Mouse (Mus musculus): ENCODE results near the gene Ranbp17. TPM values are rescaled to one million over a fixed set of nuclear protein-coding genes. Genes with fewer than 3 reads are reported as not detected.

The Ranbp17 gene
- total and polyA plus RNA-seq, 3 experiments: 0.21 to 0.34 (median 0.34) TPM

DNA sequence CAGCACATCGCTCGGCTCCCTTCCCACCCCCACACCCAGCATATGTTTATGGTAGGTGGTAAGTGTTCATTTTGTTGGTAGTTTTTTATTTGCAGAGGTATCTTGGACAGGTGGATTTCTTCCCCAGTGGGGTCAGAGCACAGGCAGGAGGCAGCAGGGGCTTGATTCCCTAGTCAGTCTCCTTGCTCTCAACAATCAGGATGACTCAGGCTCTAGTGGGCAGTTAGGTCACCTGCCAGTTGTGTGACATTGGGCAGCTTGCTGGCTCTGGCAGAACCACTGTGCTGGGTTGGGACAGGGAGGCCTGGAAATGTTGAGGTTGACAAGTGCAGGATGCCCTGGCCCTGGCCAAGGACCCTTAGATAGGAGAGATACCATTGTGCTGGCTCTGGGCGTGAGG, 308.6 kb downstream of the Ranbp17 start:
- H3K36me3 ChIP-seq (ENCODE audit: control insufficient read depth, insufficient read depth, low read length): no peaks in the 10 kb centered on the region
- H3K27ac ChIP-seq: no peak overlapping the region
- no peak overlapping the region for H3K4me3 ChIP-seq
- TF ChIP-seq POLR2A (IDR thresholded peaks at IDR 0.05; ENCODE audit: insufficient read depth, low read depth, low read length) (no peak), CTCF (IDR thresholded peaks at IDR 0.05) (no peak), EP300 (IDR thresholded peaks at IDR 0.05; ENCODE audit: insufficient read depth, low read depth, low read length) (no peak)
- WGBS: 34% methylated on average over 3 of the region's 3 CpGs
- H3K27me3 ChIP-seq (ENCODE audit: control insufficient read depth, insufficient read depth, low read length): peaks cover 48% of the 10 kb centered on the region
- H3K9ac ChIP-seq (ENCODE audit: low read depth, low read length): no peak overlapping the region
- H3K79me2 ChIP-seq (replicated peaks; ENCODE audit: control insufficient read depth, insufficient read depth, low read length): no peaks in the 10 kb centered on the region
- DNase-seq: no peak
- no peaks in the 10 kb centered on the region for H3K4me1 ChIP-seq (ENCODE audit: control insufficient read depth, insufficient read depth, low read length)
- intact Hi-C loops (cut with DNase I): no loop called here

DNA sequence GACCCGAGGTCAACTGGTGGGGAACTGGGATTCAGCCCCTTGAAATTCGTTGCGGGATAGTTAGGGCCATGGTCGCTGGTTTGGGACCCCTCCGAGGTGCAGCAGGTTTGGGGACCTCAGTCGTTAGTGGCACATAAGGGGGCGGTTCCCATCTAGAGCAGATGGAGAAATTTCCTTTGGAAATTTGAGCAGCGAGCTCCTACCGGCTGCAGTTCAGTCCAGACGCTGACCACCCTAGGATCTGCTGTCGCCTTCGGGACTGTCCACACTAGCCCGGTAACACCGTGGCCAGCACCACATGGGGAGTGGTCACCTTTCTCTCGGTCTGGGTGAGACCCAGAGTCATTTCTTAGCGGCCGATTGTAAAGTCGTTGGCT, 309.2 kb downstream of the Ranbp17 start:
- peaks cover 48% of the 10 kb centered on the region for H3K27me3 ChIP-seq (ENCODE audit: control insufficient read depth, insufficient read depth, low read length)
- H3K79me2 ChIP-seq (replicated peaks; ENCODE audit: control insufficient read depth, insufficient read depth, low read length): no peaks in the 10 kb centered on the region
- no peak for DNase-seq
- H3K36me3 ChIP-seq (ENCODE audit: control insufficient read depth, insufficient read depth, low read length): no peaks in the 10 kb centered on the region
- TF ChIP-seq POLR2A (IDR thresholded peaks at IDR 0.05; ENCODE audit: insufficient read depth, low read depth, low read length) (no peak), CTCF (IDR thresholded peaks at IDR 0.05) (no peak), EP300 (IDR thresholded peaks at IDR 0.05; ENCODE audit: insufficient read depth, low read depth, low read length) (no peak)
- H3K4me3 ChIP-seq: no peak overlapping the region
- H3K27ac ChIP-seq: no peak overlapping the region
- intact Hi-C loops (cut with DNase I): no loop called here
- no peak overlapping the region for H3K9ac ChIP-seq (ENCODE audit: low read depth, low read length)
- H3K4me1 ChIP-seq (ENCODE audit: control insufficient read depth, insufficient read depth, low read length): no peaks in the 10 kb centered on the region
- WGBS: 4% methylated on average over 18 of the region's 18 CpGs

DNA sequence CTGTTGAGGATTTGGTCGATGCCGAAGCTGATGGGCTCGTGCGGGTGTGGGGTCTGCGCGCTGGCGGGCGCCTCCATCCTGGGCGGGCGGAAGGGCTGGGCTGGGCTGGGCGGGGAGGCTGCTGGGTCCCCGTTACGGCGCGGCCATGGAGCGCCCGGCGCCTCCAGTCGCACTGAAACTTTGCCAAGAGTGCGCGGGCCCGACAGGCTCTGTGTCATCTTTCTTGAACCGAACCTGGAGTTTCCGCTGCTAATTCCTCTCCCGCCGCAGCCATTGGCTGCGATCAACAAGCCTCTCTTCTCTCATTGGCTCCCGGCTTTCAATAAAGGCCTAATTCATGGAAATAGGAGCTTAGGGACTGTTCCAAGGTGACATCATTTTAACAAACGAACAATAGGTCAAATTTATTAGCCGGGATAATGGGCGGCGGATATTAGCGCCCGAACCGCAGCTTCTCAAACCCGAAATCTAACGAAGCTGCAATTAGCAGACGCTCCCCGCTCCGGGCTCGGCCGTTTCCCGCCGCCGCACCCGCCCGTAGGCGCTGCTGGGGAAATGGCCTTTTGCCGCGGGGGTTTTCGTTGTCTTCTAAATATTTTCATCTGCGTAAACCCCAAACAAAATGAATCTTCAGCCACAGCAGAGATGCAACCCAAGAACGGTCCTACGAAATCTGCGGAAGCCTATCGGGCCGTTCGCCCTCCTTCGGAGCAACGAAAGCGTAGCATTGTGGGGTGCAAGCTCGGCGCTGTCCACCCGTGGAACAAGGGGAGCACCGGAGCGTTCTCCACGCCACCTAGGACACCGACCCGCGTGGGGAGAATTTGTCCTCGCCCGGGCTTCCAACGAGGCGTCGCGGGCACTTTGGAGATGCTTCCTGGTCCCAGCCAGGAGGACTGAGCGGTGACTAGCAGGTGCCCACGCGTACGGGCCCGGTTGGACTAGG, 309.9 kb downstream of the Ranbp17 start, which contains the start of gene Tlx3:
Gene Tlx3, minus strand, starts transcription at position 207 of the 946 bp plus-strand sequence.
- WGBS: 3% methylated on average over 81 of the region's 81 CpGs
- DNase-seq: peak; percentile 42 to 65

DNA sequence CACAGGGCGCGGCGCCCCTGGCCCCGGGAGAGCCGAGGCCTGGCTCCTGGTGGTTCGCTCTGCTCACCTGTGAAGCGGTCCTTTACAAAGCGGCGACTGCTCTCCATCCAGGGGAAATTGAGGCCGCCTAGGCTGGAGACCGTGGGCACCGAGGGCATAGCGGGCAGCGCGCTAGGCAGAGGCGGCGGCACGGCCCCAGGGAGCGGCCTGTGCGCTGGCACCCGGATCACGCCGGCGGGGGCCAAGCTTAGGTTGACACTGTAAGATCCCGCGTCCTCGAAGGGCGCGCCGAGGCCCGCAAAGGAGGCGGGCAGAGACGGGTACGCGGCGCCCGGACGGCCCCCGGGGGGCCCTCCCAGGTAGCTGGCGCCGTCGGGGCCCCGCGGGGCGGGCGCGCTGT, 310.6 kb downstream of the Ranbp17 start:
- peaks cover 57% of the 10 kb centered on the region for H3K27me3 ChIP-seq (ENCODE audit: control insufficient read depth, insufficient read depth, low read length)
- intact Hi-C loops (cut with DNase I): loop anchor here (2.0 kb wide), 1 partner anchor 40 kb away; the partner anchor contains the start of gene Npm1
- H3K4me1 ChIP-seq (ENCODE audit: control insufficient read depth, insufficient read depth, low read length): no peaks in the 10 kb centered on the region
- 4% methylated on average over 47 of the region's 47 CpGs for WGBS
- TF ChIP-seq CTCF (IDR thresholded peaks at IDR 0.05) (no peak), EP300 (IDR thresholded peaks at IDR 0.05; ENCODE audit: insufficient read depth, low read depth, low read length) (no peak), POLR2A (IDR thresholded peaks at IDR 0.05; ENCODE audit: insufficient read depth, low read depth, low read length) (no peak)
- H3K27ac ChIP-seq: no peak overlapping the region
- H3K9ac ChIP-seq (ENCODE audit: low read depth, low read length): no peak overlapping the region
- H3K79me2 ChIP-seq (replicated peaks; ENCODE audit: control insufficient read depth, insufficient read depth, low read length): no peaks in the 10 kb centered on the region
- no peak for DNase-seq
- no peak overlapping the region for H3K4me3 ChIP-seq
- no peaks in the 10 kb centered on the region for H3K36me3 ChIP-seq (ENCODE audit: control insufficient read depth, insufficient read depth, low read length)

More for the DNA sequence above, 309.9 kb downstream of the Ranbp17 start, which contains the start of gene Tlx3:
- no peak within 1 kb of the TSS for H3K4me3 ChIP-seq
- no peak within 1 kb of the TSS for H3K9ac ChIP-seq (ENCODE audit: low read depth, low read length)
- peaks cover 52% of the 10 kb centered on the region for H3K27me3 ChIP-seq (ENCODE audit: control insufficient read depth, insufficient read depth, low read length)
- H3K36me3 ChIP-seq (ENCODE audit: control insufficient read depth, insufficient read depth, low read length): no peaks in the 10 kb centered on the region
- H3K4me1 ChIP-seq (ENCODE audit: control insufficient read depth, insufficient read depth, low read length): no peaks in the 10 kb centered on the region
- TF ChIP-seq EP300 (IDR thresholded peaks at IDR 0.05; ENCODE audit: insufficient read depth, low read depth, low read length) (no peak), CTCF (IDR thresholded peaks at IDR 0.05) (no peak), POLR2A (IDR thresholded peaks at IDR 0.05; ENCODE audit: insufficient read depth, low read depth, low read length) (no peak)
- H3K27ac ChIP-seq: no peak within 1 kb of the TSS
- intact Hi-C loops (cut with DNase I): loop anchor here (2.0 kb wide), 1 partner anchor 41 kb away; the partner anchor contains the start of gene Npm1
- H3K79me2 ChIP-seq (replicated peaks; ENCODE audit: control insufficient read depth, insufficient read depth, low read length): no peaks in the 10 kb centered on the region

DNA sequence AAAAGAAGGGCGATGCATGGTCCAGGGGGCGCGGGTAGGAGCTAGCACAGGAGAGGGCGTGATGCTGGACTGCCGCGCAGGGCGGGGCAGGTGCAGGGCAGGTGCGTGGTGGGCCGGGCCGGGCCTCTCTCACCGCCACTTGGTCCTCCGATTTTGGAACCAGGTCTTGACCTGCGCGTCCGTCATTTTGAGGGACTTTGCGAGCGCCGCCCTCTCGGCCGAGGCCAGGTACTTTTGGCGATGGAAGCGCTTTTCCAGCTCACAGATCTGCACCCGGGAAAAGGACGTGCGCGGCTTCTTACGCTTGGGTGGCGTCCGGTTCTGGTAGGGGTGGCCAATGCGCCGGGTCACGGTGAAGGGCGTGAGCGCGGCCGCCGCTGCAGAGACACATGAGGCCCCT, 311.2 kb downstream of the Ranbp17 start:
- TF ChIP-seq CTCF (IDR thresholded peaks at IDR 0.05) (peak; percentile 33), POLR2A (IDR thresholded peaks at IDR 0.05; ENCODE audit: insufficient read depth, low read depth, low read length) (no peak)
- Histone ChIP-seq H3K27ac (no peak overlapping the region), H3K9ac (ENCODE audit: low read depth, low read length) (no peak overlapping the region), H3K27me3 (ENCODE audit: control insufficient read depth, insufficient read depth, low read length) (peaks cover 63% of the 10 kb centered on the region), H3K36me3 (ENCODE audit: control insufficient read depth, insufficient read depth, low read length) (no peaks in the 10 kb centered on the region), H3K4me3 (no peak overlapping the region), H3K79me2 (replicated peaks; ENCODE audit: control insufficient read depth, insufficient read depth, low read length) (no peaks in the 10 kb centered on the region), H3K4me1 (ENCODE audit: control insufficient read depth, insufficient read depth, low read length) (no peaks in the 10 kb centered on the region)
- intact Hi-C loops (cut with DNase I): loop anchor here (2.0 kb wide), 1 partner anchor 39 kb away; the partner anchor contains the start of gene Npm1
- WGBS: 4% methylated on average over 37 of the region's 37 CpGs
- DNase-seq: no peak

DNA sequence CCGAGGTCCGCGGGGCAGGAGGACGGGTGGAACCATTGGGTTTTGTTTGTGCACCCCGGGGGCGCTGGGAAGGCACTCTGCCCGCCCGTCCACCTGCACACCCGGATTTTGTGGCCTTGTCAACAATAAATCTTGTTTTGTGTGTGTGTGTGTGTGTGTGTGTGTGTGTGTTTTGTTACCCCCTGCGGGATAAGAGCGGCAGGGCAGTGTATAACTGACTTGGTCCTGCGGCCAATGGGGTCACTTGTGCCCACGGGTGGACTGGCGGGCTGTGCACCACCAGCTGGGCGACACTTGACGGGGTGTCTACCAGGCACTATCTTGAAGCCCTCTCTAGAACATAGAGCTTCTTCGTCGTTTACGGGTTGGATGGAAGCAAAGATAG, 311.9 kb downstream of the Ranbp17 start:
- 6% methylated on average over 19 of the region's 19 CpGs for WGBS
- no peak for DNase-seq
- no peak overlapping the region for H3K27ac ChIP-seq
- no peak overlapping the region for H3K9ac ChIP-seq (ENCODE audit: low read depth, low read length)
- no peaks in the 10 kb centered on the region for H3K79me2 ChIP-seq (replicated peaks; ENCODE audit: control insufficient read depth, insufficient read depth, low read length)
- intact Hi-C loops (cut with DNase I): loop anchor here (2.0 kb wide), 1 partner anchor 39 kb away; the partner anchor contains the start of gene Npm1
- H3K4me1 ChIP-seq (ENCODE audit: control insufficient read depth, insufficient read depth, low read length): no peaks in the 10 kb centered on the region
- H3K4me3 ChIP-seq: no peak overlapping the region
- H3K36me3 ChIP-seq (ENCODE audit: control insufficient read depth, insufficient read depth, low read length): no peaks in the 10 kb centered on the region
- TF ChIP-seq EP300 (IDR thresholded peaks at IDR 0.05; ENCODE audit: insufficient read depth, low read depth, low read length): no peak
- TF ChIP-seq CTCF (IDR thresholded peaks at IDR 0.05): no peak
- TF ChIP-seq POLR2A (IDR thresholded peaks at IDR 0.05; ENCODE audit: insufficient read depth, low read depth, low read length): no peak
- peaks cover 64% of the 10 kb centered on the region for H3K27me3 ChIP-seq (ENCODE audit: control insufficient read depth, insufficient read depth, low read length)

All from heart, adult 2 months (tissue).